Mouse (Mus musculus) midbrain, embryonic 16.5 days (tissue): ENCODE data around the gene Clic3. TPM values are rescaled to one million over a fixed set of nuclear protein-coding genes. Genes with fewer than 3 reads are reported as not detected.

Source experiments
- ATAC-seq: fragments of 200-750 bp; cut with Nextera tagmentation; 2 replicates; pipeline ENCODE4 v1.8.0; 2017; ENCODE audit warnings: moderate TSS enrichment
- H3K27ac ChIP-seq: fragments of 300-500 bp; sonication (generic); 2 replicates; pipeline ENCODE4 v1.5.1; 2014; ENCODE audit warnings: mild to moderate bottlenecking, low read length, mixed read lengths
- H3K27me3 ChIP-seq: fragments of 300-500 bp; sonication (generic); 2 replicates; pipeline ENCODE4 v1.6.1; 2014; ENCODE audit warnings: low read depth, low read length, mixed read lengths; ENCODE audit not compliant: control insufficient read depth, insufficient read depth
- H3K36me3 ChIP-seq: fragments of 300-500 bp; sonication (generic); 2 replicates; pipeline ENCODE4 v1.6.1; 2014; ENCODE audit warnings: mild to moderate bottlenecking, low read length, moderate library complexity, mixed read lengths; ENCODE audit not compliant: control insufficient read depth, insufficient read depth
- H3K4me1 ChIP-seq: fragments of 300-500 bp; sonication (generic); 2 replicates; pipeline ENCODE4 v1.6.1; 2014; ENCODE audit warnings: mild to moderate bottlenecking, low read length, mixed read lengths; ENCODE audit not compliant: control insufficient read depth, insufficient read depth
- H3K4me2 ChIP-seq: fragments of 300-500 bp; sonication (generic); 2 replicates; pipeline ENCODE4 v1.6.1; 2014; ENCODE audit warnings: mild to moderate bottlenecking, low read length, mixed read lengths
- H3K4me3 ChIP-seq: fragments of 300-500 bp; sonication (generic); 2 replicates; pipeline ENCODE4 v1.5.1; 2014; ENCODE audit warnings: low read depth, mild to moderate bottlenecking, low read length, moderate library complexity, mixed read lengths
- H3K9ac ChIP-seq: fragments of 300-500 bp; sonication (generic); 2 replicates; pipeline ENCODE4 v1.6.1; 2014; ENCODE audit warnings: low read depth, low read length, mixed read lengths
- H3K9me3 ChIP-seq: fragments of 300-500 bp; sonication (generic); replicated peaks from 2 replicates; pipeline ENCODE4 v1.6.1; 2014; ENCODE audit warnings: mild to moderate bottlenecking, low read length, mixed read lengths; ENCODE audit not compliant: control insufficient read depth, poor library complexity, severe bottlenecking
- WGBS: fragments of 180-500 bp; shearing (Covaris S2); extraction: QIAGEN DNeasy Blood & Tissue Kit; methylation state at CpG from one replicate; pipeline ENCODE4 v1.1.7; 2014; 5-methylcytosine and 5-hydroxymethylcytosine counted together
- polyA plus RNA-seq: library from polyadenylated mRNA; unstranded; fragments of >200 nt; fragmentation: Nextera tagmentation; extraction: Ambion mirVana; gene quantifications from 2 replicates; pipeline ENCODE4 v1.2.1, GENCODE M21; 2015

Gene Clic3
- polyA plus RNA-seq, 1 experiment from 2014 or later: 2.8 TPM

- Histone ChIP-seq H3K27ac (no peak overlapping the region), H3K4me2 (no peak overlapping the region), H3K9ac (no peak overlapping the region), H3K27me3 (no peaks in the 10 kb centered on the region), H3K9me3 (no peaks in the 10 kb centered on the region), H3K4me1 (no peaks in the 10 kb centered on the region), H3K4me3 (no peak overlapping the region), H3K36me3 (no peaks in the 10 kb centered on the region)
- no peak for ATAC-seq
- 78% methylated on average over 7 of the region's 7 CpGs for WGBS
Measured at GRCm38 (mm10) chr2:25488671-25489068, 32.0 kb downstream of the Clic3 start.

GRCm38 (mm10) chr2:25492988-25493387 is 36.4 kb downstream of the Clic3 start:
- H3K36me3 ChIP-seq: no peaks in the 10 kb centered on the region
- ATAC-seq: no peak
- no peaks in the 10 kb centered on the region for H3K9me3 ChIP-seq
- no peak overlapping the region for H3K4me3 ChIP-seq
- no peaks in the 10 kb centered on the region for H3K27me3 ChIP-seq
- no peak overlapping the region for H3K27ac ChIP-seq
- WGBS: 87% methylated on average over 5 of the region's 5 CpGs
- no peak overlapping the region for H3K9ac ChIP-seq
- no peak overlapping the region for H3K4me2 ChIP-seq
- no peaks in the 10 kb centered on the region for H3K4me1 ChIP-seq

- no peak for ATAC-seq
- Histone ChIP-seq H3K36me3 (no peaks in the 10 kb centered on the region), H3K4me1 (no peaks in the 10 kb centered on the region), H3K27me3 (no peaks in the 10 kb centered on the region), H3K4me2 (no peak within 1 kb of the TSS), H3K9me3 (no peaks in the 10 kb centered on the region), H3K4me3 (no peak within 1 kb of the TSS), H3K27ac (no peak within 1 kb of the TSS), H3K9ac (no peak within 1 kb of the TSS)
- WGBS: 92% methylated on average over 5 of the region's 5 CpGs
Measured at GRCm38 (mm10) chr2:25493476-25493961, 36.9 kb downstream of the Clic3 start, which contains the start of gene Lcn12. TSS of gene Lcn12 (minus strand) at chr2:25493911.

- 47% methylated on average over 4 of the region's 4 CpGs for WGBS
- H3K4me3 ChIP-seq: no peak overlapping the region
- H3K4me2 ChIP-seq: no peak overlapping the region
- H3K9ac ChIP-seq: no peak overlapping the region
- no peaks in the 10 kb centered on the region for H3K36me3 ChIP-seq
- no peak for ATAC-seq
- peaks cover 1% of the 10 kb centered on the region for H3K4me1 ChIP-seq
- H3K9me3 ChIP-seq: no peaks in the 10 kb centered on the region
- no peaks in the 10 kb centered on the region for H3K27me3 ChIP-seq
- H3K27ac ChIP-seq: no peak overlapping the region
Measured at GRCm38 (mm10) chr2:25496462-25496861, 39.8 kb downstream of the Clic3 start.

- no peak overlapping the region for H3K27ac ChIP-seq
- no peak overlapping the region for H3K4me3 ChIP-seq
- whole genome bisulfite sequencing: 67% methylated on average over 6 of the region's 6 CpGs
- ATAC-seq: no peak
- no peaks in the 10 kb centered on the region for H3K36me3 ChIP-seq
- no peak overlapping the region for H3K4me2 ChIP-seq
- no peaks in the 10 kb centered on the region for H3K9me3 ChIP-seq
- no peaks in the 10 kb centered on the region for H3K27me3 ChIP-seq
- H3K4me1 ChIP-seq: peaks cover 10% of the 10 kb centered on the region
- H3K9ac ChIP-seq: peak overlapping the region; percentile 10; the same call in 1 of the 2 replicates
Measured at GRCm38 (mm10) chr2:25497846-25498575, 41.4 kb downstream of the Clic3 start.

GRCm38 (mm10) chr2:25498622-25499478 is 42.2 kb downstream of the Clic3 start:
- peaks cover 6% of the 10 kb centered on the region; the same call in 1 of the 2 replicates for H3K36me3 ChIP-seq
- H3K27ac ChIP-seq: no peak overlapping the region
- no peak overlapping the region for H3K4me2 ChIP-seq
- no peak for ATAC-seq
- H3K4me1 ChIP-seq: peaks cover 10% of the 10 kb centered on the region
- H3K9me3 ChIP-seq: no peaks in the 10 kb centered on the region
- 75% methylated on average over 15 of the region's 15 CpGs for WGBS
- no peak overlapping the region for H3K4me3 ChIP-seq
- no peaks in the 10 kb centered on the region for H3K27me3 ChIP-seq
- no peak overlapping the region for H3K9ac ChIP-seq

- Histone ChIP-seq H3K27me3 (no peaks in the 10 kb centered on the region), H3K9me3 (no peaks in the 10 kb centered on the region), H3K4me3 (peak overlapping the region; percentile 70), H3K4me1 (peaks cover 10% of the 10 kb centered on the region), H3K9ac (peak overlapping the region; percentile 51; the same call in 1 of the 2 replicates), H3K4me2 (peak overlapping the region; percentile 61), H3K27ac (no peak overlapping the region), H3K36me3 (peaks cover 17% of the 10 kb centered on the region)
- WGBS: 73% methylated on average over 6 of the region's 6 CpGs
- ATAC-seq: peak; percentile 40
Measured at GRCm38 (mm10) chr2:25500071-25500575, 43.5 kb downstream of the Clic3 start.

- Histone ChIP-seq H3K27ac (peak within 1 kb of the TSS; percentile 87), H3K4me2 (peak within 1 kb of the TSS; percentile 79), H3K36me3 (peaks cover 20% of the 10 kb centered on the region), H3K4me3 (peak within 1 kb of the TSS; percentile 70), H3K9me3 (no peaks in the 10 kb centered on the region), H3K27me3 (no peaks in the 10 kb centered on the region), H3K9ac (peak within 1 kb of the TSS; percentile 87), H3K4me1 (peaks cover 10% of the 10 kb centered on the region)
- peak; percentile 87 for ATAC-seq
- WGBS: 1% methylated on average over 35 of the region's 44 CpGs
Measured at GRCm38 (mm10) chr2:25500576-25501405, 44.2 kb downstream of the Clic3 start, which contains the start of gene Fbxw5. TSS of gene Fbxw5 (plus strand) at chr2:25500750.
